24 mouse cellular contexts compared by ENCODE assay signal in the genomic region with DNA sequence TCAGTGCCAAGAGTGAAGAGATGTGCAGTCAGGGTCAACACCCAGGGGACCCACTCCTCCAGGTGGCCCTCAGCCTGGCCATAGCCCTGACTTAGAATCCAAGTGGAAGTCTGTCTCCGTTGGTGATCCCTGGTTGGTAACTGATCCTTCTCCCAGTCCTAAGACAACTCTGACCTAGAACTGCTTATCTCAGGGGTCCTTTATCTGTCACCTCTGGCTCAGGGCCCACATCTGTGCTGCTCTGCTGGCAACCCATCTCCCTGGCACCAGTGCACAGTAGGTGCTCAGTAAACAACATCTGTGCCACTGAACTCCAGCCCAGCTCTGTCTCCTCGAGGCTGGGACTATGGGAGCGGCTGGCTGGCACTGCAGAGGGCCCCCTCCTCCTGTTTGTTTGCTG. TPM values are rescaled to one million over a fixed set of nuclear protein-coding genes. Genes with fewer than 3 reads are reported as not detected.
DNase-seq lines count a peak whose midpoint lies in the region; ATAC-seq and TF ChIP-seq lines count a peak whose summit lies in the region.
"Had no signal": no experiment of that assay in that cellular context is flagged by ENCODE, and none has a peak within 500 bp of the region (broad histone marks: within the 10 kb centered on the region; RNA-seq: fewer than 3 reads in every experiment).

No protein-coding gene starts in this region.

- no peak overlapping the region for H3K27ac ChIP-seq in midbrain, embryonic 13.5 days
- no peak overlapping the region for H3K27ac ChIP-seq in midbrain, postnatal 0 days (ENCODE audit: low read depth, low read length)
- H3K27ac ChIP-seq in forebrain, embryonic 11.5 days (ENCODE audit: low read depth, low read length): 0 out of 2 replicates have a peak overlapping the region, but pooled peaks have one; percentile 18
- H3K27ac ChIP-seq: hindbrain, embryonic 12.5 days; intestine, embryonic 15.5 days had no signal

- 38% methylated on average over 3 of the region's 3 CpGs for WGBS in midbrain, embryonic 13.5 days
- WGBS in midbrain, postnatal 0 days: 51% methylated on average over 3 of the region's 3 CpGs
- 49% methylated on average over 3 of the region's 3 CpGs for WGBS in forebrain, embryonic 11.5 days

- peak; percentile 47 to 48 for DNase-seq in cerebellum, postnatal 10 days
- DNase-seq in cerebellum, adult 9-11 months: no peak
- DNase-seq in midbrain, postnatal 0 days (ENCODE audit: low spot score): no peak
- no peak for DNase-seq in forebrain, embryonic 11.5 days (ENCODE audit: low spot score)
- DNase-seq in urinary bladder, postnatal 36 days (ENCODE audit: low spot score in 2 of 2): no peak
- no peak for DNase-seq in testis, postnatal 14 days (ENCODE audit: low spot score)
- DNase-seq: adrenal gland, postnatal 14 days; cerebellum, adult 2 months; gastrocnemius, postnatal 10 days; kidney, adult 8-10 months; kidney, postnatal 10 days; liver, postnatal 0 days; lung, postnatal 10 days had no signal

- no peak overlapping the region for H3K9ac ChIP-seq in midbrain, embryonic 13.5 days (replicated peaks)
- no peak overlapping the region for H3K9ac ChIP-seq in midbrain, postnatal 0 days (replicated peaks; ENCODE audit: low read length, poor library complexity, severe bottlenecking)
- no peak overlapping the region for H3K9ac ChIP-seq in forebrain, embryonic 11.5 days (ENCODE audit: low read length)
- H3K9ac ChIP-seq: hindbrain, embryonic 12.5 days; intestine, embryonic 15.5 days; liver, postnatal 0 days had no signal

- ATAC-seq in midbrain, embryonic 13.5 days: peak; percentile 34; the same call in 1 of the 2 replicates
- no peak for ATAC-seq in midbrain, postnatal 0 days (ENCODE audit: low FRiP score)
- ATAC-seq in forebrain, embryonic 11.5 days (replicated peaks; ENCODE audit: low FRiP score): no peak
- ATAC-seq in megakaryocyte-erythroid progenitor cell, adult 5-6 weeks (replicated peaks; ENCODE audit: low FRiP score, low TSS enrichment, poor library complexity, severe bottlenecking): peak; percentile 19; the same call in 1 of the 2 replicates
- ATAC-seq: intestine, embryonic 15.5 days had no signal

- H3K4me3 ChIP-seq in midbrain, embryonic 13.5 days (replicated peaks): no peak overlapping the region
- H3K4me3 ChIP-seq in midbrain, postnatal 0 days (ENCODE audit: low read depth, low read length): no peak overlapping the region
- no peak overlapping the region for H3K4me3 ChIP-seq in forebrain, embryonic 11.5 days (ENCODE audit: low read depth, low read length)
- H3K4me3 ChIP-seq: hindbrain, embryonic 12.5 days; intestine, embryonic 15.5 days had no signal

- peaks cover 32% of the 10 kb centered on the region for H3K27me3 ChIP-seq in midbrain, embryonic 13.5 days
- peaks cover 12% of the 10 kb centered on the region for H3K27me3 ChIP-seq in midbrain, postnatal 0 days (ENCODE audit: insufficient read depth, low read length)
- H3K27me3 ChIP-seq in forebrain, embryonic 11.5 days (ENCODE audit: control insufficient read depth, insufficient read depth, low read length): peaks cover 20% of the 10 kb centered on the region; the same call in 1 of the 2 replicates

- no peak overlapping the region for H3K4me2 ChIP-seq in midbrain, embryonic 13.5 days (replicated peaks)
- H3K4me2 ChIP-seq in midbrain, postnatal 0 days (ENCODE audit: low read depth, low read length, poor library complexity, severe bottlenecking): no peak overlapping the region
- H3K4me2 ChIP-seq in forebrain, embryonic 11.5 days (ENCODE audit: low read depth, low read length, severe bottlenecking): no peak overlapping the region
- H3K4me2 ChIP-seq: heart, embryonic 11.5 days; hindbrain, embryonic 12.5 days; intestine, embryonic 15.5 days; midbrain, embryonic 11.5 days had no signal

- no peaks in the 10 kb centered on the region for H3K9me3 ChIP-seq in midbrain, embryonic 13.5 days
- H3K9me3 ChIP-seq in midbrain, postnatal 0 days (ENCODE audit: low read length): no peaks in the 10 kb centered on the region
- no peaks in the 10 kb centered on the region for H3K9me3 ChIP-seq in forebrain, embryonic 11.5 days (ENCODE audit: control insufficient read depth, low read length)
- H3K9me3 ChIP-seq: hindbrain, embryonic 12.5 days; intestine, embryonic 15.5 days had no signal

- H3K4me1 ChIP-seq in midbrain, embryonic 13.5 days (replicated peaks): peaks cover 37% of the 10 kb centered on the region
- no peaks in the 10 kb centered on the region for H3K4me1 ChIP-seq in midbrain, postnatal 0 days (ENCODE audit: insufficient read depth, low read length)
- H3K4me1 ChIP-seq in forebrain, embryonic 11.5 days (replicated peaks; ENCODE audit: control insufficient read depth, insufficient read depth, low read length): peaks cover 7% of the 10 kb centered on the region; the same call in 1 of the 2 replicates

- no peak for TF ChIP-seq CTCF in midbrain, postnatal 0 days (IDR thresholded peaks at IDR 0.05)

- H3K36me3 ChIP-seq in midbrain, embryonic 13.5 days: no peaks in the 10 kb centered on the region; the same call in 1 of the 2 replicates
- H3K36me3 ChIP-seq in midbrain, postnatal 0 days (ENCODE audit: insufficient read depth, low read length): no peaks in the 10 kb centered on the region
- no peaks in the 10 kb centered on the region for H3K36me3 ChIP-seq in forebrain, embryonic 11.5 days (ENCODE audit: control insufficient read depth, insufficient read depth, low read length)
- H3K36me3 ChIP-seq: hindbrain, embryonic 12.5 days; intestine, embryonic 15.5 days had no signal

RNA-seq across cellular contexts. Expression of a gene that starts 6.7 kb away (rescaled TPM):
- 4.4 and 5.1 TPM in 2 replicates for polyA plus RNA-seq in midbrain, embryonic 13.5 days (2015; fragmentation: Nextera tagmentation; extraction: Ambion mirVana)
- total RNA-seq in midbrain, postnatal 0 days (2014; rRNA removed): 6.2 and 9.3 TPM in 2 replicates
- 4.9 and 6.2 TPM in 2 replicates for polyA plus RNA-seq in midbrain, postnatal 0 days (2015; fragmentation: Nextera tagmentation; extraction: Ambion mirVana)
- 0.95 and 1.1 TPM in 2 replicates for polyA plus RNA-seq in forebrain, embryonic 11.5 days (2014; fragmentation: Nextera tagmentation; extraction: Ambion mirVana)
- total RNA-seq in megakaryocyte-erythroid progenitor cell, adult 5-6 weeks (2014; fragmentation: Nextera tagmentation): not detected in 2 replicates
- not detected in 2 replicates for total RNA-seq in megakaryocyte-erythroid progenitor cell, adult 5-6 weeks (2017)
- total RNA-seq: adrenal gland, postnatal 14 days; granulocyte monocyte progenitor cell, adult 5-6 weeks; liver, adult 2 months; monocyte, adult 5-6 weeks had no signal
- polyA plus RNA-seq: heart, embryonic 11.5 days; heart, postnatal 0 days; liver, adult 2 months; liver, postnatal 0 days; stomach, embryonic 16.5 days had no signal

RNA-seq across cellular contexts. Expression of a gene that starts 21.5 kb away (rescaled TPM):
- polyA plus RNA-seq in midbrain, embryonic 13.5 days (2015; fragmentation: Nextera tagmentation; extraction: Ambion mirVana): 60.6 and 66.1 TPM in 2 replicates
- 52.6 and 67.5 TPM in 2 replicates for total RNA-seq in midbrain, postnatal 0 days (2014; rRNA removed)
- 64.9 and 70.3 TPM in 2 replicates for polyA plus RNA-seq in midbrain, postnatal 0 days (2015; fragmentation: Nextera tagmentation; extraction: Ambion mirVana)
- polyA plus RNA-seq in forebrain, embryonic 11.5 days (2014; fragmentation: Nextera tagmentation; extraction: Ambion mirVana): 40.9 and 43.8 TPM in 2 replicates
- total RNA-seq in megakaryocyte-erythroid progenitor cell, adult 5-6 weeks (2014; fragmentation: Nextera tagmentation): 23.9 and 25.4 TPM in 2 replicates
- total RNA-seq in megakaryocyte-erythroid progenitor cell, adult 5-6 weeks (2017): 29.4 and 35.1 TPM in 2 replicates

RNA-seq across cellular contexts. Expression of a gene that starts 27.2 kb away (rescaled TPM):
- 37.1 and 37.3 TPM in 2 replicates for polyA plus RNA-seq in midbrain, embryonic 13.5 days (2015; fragmentation: Nextera tagmentation; extraction: Ambion mirVana)
- total RNA-seq in midbrain, postnatal 0 days (2014; rRNA removed): 18.0 and 21.3 TPM in 2 replicates
- 27.3 and 29.1 TPM in 2 replicates for polyA plus RNA-seq in midbrain, postnatal 0 days (2015; fragmentation: Nextera tagmentation; extraction: Ambion mirVana)
- 32.3 and 34.8 TPM in 2 replicates for polyA plus RNA-seq in forebrain, embryonic 11.5 days (2014; fragmentation: Nextera tagmentation; extraction: Ambion mirVana)
- total RNA-seq in megakaryocyte-erythroid progenitor cell, adult 5-6 weeks (2014; fragmentation: Nextera tagmentation): 14.0 and 20.9 TPM in 2 replicates
- 14.8 and 16.7 TPM in 2 replicates for total RNA-seq in megakaryocyte-erythroid progenitor cell, adult 5-6 weeks (2017)

RNA-seq across cellular contexts. Expression of a gene that starts 55.3 kb away (rescaled TPM):
- polyA plus RNA-seq in midbrain, embryonic 13.5 days (2015; fragmentation: Nextera tagmentation; extraction: Ambion mirVana): 51.2 and 54.8 TPM in 2 replicates
- total RNA-seq in midbrain, postnatal 0 days (2014; rRNA removed): 110 and 111 TPM in 2 replicates
- polyA plus RNA-seq in midbrain, postnatal 0 days (2015; fragmentation: Nextera tagmentation; extraction: Ambion mirVana): 49.2 and 52.3 TPM in 2 replicates
- polyA plus RNA-seq in forebrain, embryonic 11.5 days (2014; fragmentation: Nextera tagmentation; extraction: Ambion mirVana): 16.8 and 17.8 TPM in 2 replicates
- total RNA-seq in megakaryocyte-erythroid progenitor cell, adult 5-6 weeks (2014; fragmentation: Nextera tagmentation): 2.2 and 3.4 TPM in 2 replicates
- 2.3 and 4.0 TPM in 2 replicates for total RNA-seq in megakaryocyte-erythroid progenitor cell, adult 5-6 weeks (2017)

RNA-seq across cellular contexts. Expression of a gene that starts 55.4 kb away (rescaled TPM):
- 676 and 705 TPM in 2 replicates for polyA plus RNA-seq in midbrain, embryonic 13.5 days (2015; fragmentation: Nextera tagmentation; extraction: Ambion mirVana)
- 197 and 234 TPM in 2 replicates for total RNA-seq in midbrain, postnatal 0 days (2014; rRNA removed)
- 584 and 586 TPM in 2 replicates for polyA plus RNA-seq in midbrain, postnatal 0 days (2015; fragmentation: Nextera tagmentation; extraction: Ambion mirVana)
- 681 and 714 TPM in 2 replicates for polyA plus RNA-seq in forebrain, embryonic 11.5 days (2014; fragmentation: Nextera tagmentation; extraction: Ambion mirVana)
- 333 and 334 TPM in 2 replicates for total RNA-seq in megakaryocyte-erythroid progenitor cell, adult 5-6 weeks (2014; fragmentation: Nextera tagmentation)
- 395 and 441 TPM in 2 replicates for total RNA-seq in megakaryocyte-erythroid progenitor cell, adult 5-6 weeks (2017)

Comparison
In these comparisons a context has a peak if more than half of its experiments do, and no peak if none do; other contexts are left out.
1. DNase-seq: peak in cerebellum, postnatal 10 days (2 of 2); none in cerebellum, adult 9-11 months (single experiment), midbrain, postnatal 0 days (single experiment), forebrain, embryonic 11.5 days (single experiment), urinary bladder, postnatal 36 days (0 of 2) and testis, postnatal 14 days (single experiment).
2. ATAC-seq: peak in midbrain, embryonic 13.5 days (single experiment) and megakaryocyte-erythroid progenitor cell, adult 5-6 weeks (single experiment); none in midbrain, postnatal 0 days (single experiment) and forebrain, embryonic 11.5 days (single experiment).